Mouse (Mus musculus): Measurements from ENCODE around the gene Rasd1. TPM values are rescaled to one million over a fixed set of nuclear protein-coding genes. Genes with fewer than 3 reads are reported as not detected.

The Rasd1 gene
- total and polyA plus RNA-seq, 2 experiments from 2014 or later, result 1.00 to 3.3 TPM

- no peak for DNase-seq
- Histone ChIP-seq H3K9ac (no peak overlapping the region), H3K4me3 (ENCODE audit: low read depth, low read length) (no peak overlapping the region), H3K4me2 (ENCODE audit: low read depth) (no peak overlapping the region), H3K36me3 (ENCODE audit: insufficient read depth) (no peaks in the 10 kb centered on the region), H3K27ac (ENCODE audit: low read depth, low read length) (no peak overlapping the region), H3K27me3 (ENCODE audit: insufficient read depth, low read length) (peaks cover 18% of the 10 kb centered on the region), H3K4me1 (ENCODE audit: insufficient read depth) (peaks cover 18% of the 10 kb centered on the region), H3K9me3 (ENCODE audit: low read length) (no peaks in the 10 kb centered on the region)
- TF ChIP-seq CTCF (IDR thresholded peaks at IDR 0.05; ENCODE audit: low read depth), result no peak
- 89% methylated on average over 1 of the region's 1 CpGs for WGBS
- no peak for ATAC-seq
Measured at GRCm38 (mm10) chr11:59967765-59968164, 3.0 kb upstream of the Rasd1 start.

GRCm38 (mm10) chr11:59966102-59966483 lies 1.3 kb upstream of the Rasd1 start:
- Histone ChIP-seq H3K4me3 (ENCODE audit: low read depth, low read length) (no peak overlapping the region), H3K27ac (ENCODE audit: low read depth, low read length) (no peak overlapping the region), H3K9ac (no peak overlapping the region), H3K36me3 (ENCODE audit: insufficient read depth) (peaks cover 10% of the 10 kb centered on the region; the same call in 1 of the 2 replicates), H3K4me1 (ENCODE audit: insufficient read depth) (peaks cover 18% of the 10 kb centered on the region), H3K9me3 (ENCODE audit: low read length) (no peaks in the 10 kb centered on the region), H3K4me2 (ENCODE audit: low read depth) (no peak overlapping the region), H3K27me3 (ENCODE audit: insufficient read depth, low read length) (peaks cover 18% of the 10 kb centered on the region)
- DNase-seq (peak; percentile 3), ATAC-seq (no peak)
- TF ChIP-seq CTCF (IDR thresholded peaks at IDR 0.05; ENCODE audit: low read depth), result no peak
- WGBS, result 61% methylated on average over 4 of the region's 4 CpGs

GRCm38 (mm10) chr11:59965227-59966101 lies 720 bp upstream of the Rasd1 start:
- Histone ChIP-seq H3K4me3 (ENCODE audit: low read depth, low read length) (peak overlapping the region; percentile 42), H3K27me3 (ENCODE audit: insufficient read depth, low read length) (peaks cover 18% of the 10 kb centered on the region), H3K36me3 (ENCODE audit: insufficient read depth) (peaks cover 13% of the 10 kb centered on the region; the same call in 1 of the 2 replicates), H3K9ac (peak overlapping the region; percentile 40; the same call in 1 of the 2 replicates), H3K4me1 (ENCODE audit: insufficient read depth) (peaks cover 18% of the 10 kb centered on the region), H3K27ac (ENCODE audit: low read depth, low read length) (no peak overlapping the region), H3K4me2 (ENCODE audit: low read depth) (peak overlapping the region; percentile 92), H3K9me3 (ENCODE audit: low read length) (no peaks in the 10 kb centered on the region)
- peak; percentile 71 for ATAC-seq
- WGBS, result 37% methylated on average over 25 of the region's 25 CpGs
- TF ChIP-seq CTCF (IDR thresholded peaks at IDR 0.05; ENCODE audit: low read depth), result peak; percentile 90
- peak; percentile 75 for DNase-seq

GRCm38 (mm10) chr11:59964163-59964758 lies 483 bp downstream of the Rasd1 start:
- WGBS, result 4% methylated on average over 33 of the region's 33 CpGs
- no peaks in the 10 kb centered on the region for H3K9me3 ChIP-seq (ENCODE audit: low read length)
- H3K27me3 ChIP-seq (ENCODE audit: insufficient read depth, low read length), result peaks cover 18% of the 10 kb centered on the region
- ATAC-seq (no peak), DNase-seq (peak; percentile 40)
- H3K4me3 ChIP-seq (ENCODE audit: low read depth, low read length), result peak overlapping the region; percentile 42
- peaks cover 13% of the 10 kb centered on the region; the same call in 1 of the 2 replicates for H3K36me3 ChIP-seq (ENCODE audit: insufficient read depth)
- H3K4me1 ChIP-seq (ENCODE audit: insufficient read depth), result peaks cover 18% of the 10 kb centered on the region
- peak overlapping the region; percentile 40 for H3K9ac ChIP-seq
- H3K27ac ChIP-seq (ENCODE audit: low read depth, low read length), result no peak overlapping the region
- TF ChIP-seq CTCF (IDR thresholded peaks at IDR 0.05; ENCODE audit: low read depth), result no peak
- H3K4me2 ChIP-seq (ENCODE audit: low read depth), result peak overlapping the region; percentile 92

- Histone ChIP-seq H3K9me3 (ENCODE audit: low read length) (no peaks in the 10 kb centered on the region), H3K9ac (peak overlapping the region; percentile 40; the same call in 1 of the 2 replicates), H3K4me1 (ENCODE audit: insufficient read depth) (peaks cover 18% of the 10 kb centered on the region), H3K27me3 (ENCODE audit: insufficient read depth, low read length) (peaks cover 18% of the 10 kb centered on the region), H3K4me3 (ENCODE audit: low read depth, low read length) (peak overlapping the region; percentile 42), H3K27ac (ENCODE audit: low read depth, low read length) (no peak overlapping the region), H3K36me3 (ENCODE audit: insufficient read depth) (peaks cover 13% of the 10 kb centered on the region; the same call in 1 of the 2 replicates), H3K4me2 (ENCODE audit: low read depth) (peak overlapping the region; percentile 92)
- DNase-seq (no peak), ATAC-seq (peak; percentile 27; the same call in 1 of the 2 replicates)
- no peak for TF ChIP-seq CTCF (IDR thresholded peaks at IDR 0.05; ENCODE audit: low read depth)
- WGBS, result 7% methylated on average over 34 of the region's 34 CpGs
Measured at GRCm38 (mm10) chr11:59963364-59964162, 1.2 kb downstream of the Rasd1 start.

GRCm38 (mm10) chr11:59962590-59962989 lies 2.2 kb downstream of the Rasd1 start:
- Histone ChIP-seq H3K4me3 (ENCODE audit: low read depth, low read length) (no peak overlapping the region), H3K4me2 (ENCODE audit: low read depth) (no peak overlapping the region), H3K27me3 (ENCODE audit: insufficient read depth, low read length) (peaks cover 18% of the 10 kb centered on the region), H3K4me1 (ENCODE audit: insufficient read depth) (peaks cover 18% of the 10 kb centered on the region), H3K9ac (no peak overlapping the region), H3K27ac (ENCODE audit: low read depth, low read length) (no peak overlapping the region), H3K36me3 (ENCODE audit: insufficient read depth) (peaks cover 13% of the 10 kb centered on the region; the same call in 1 of the 2 replicates), H3K9me3 (ENCODE audit: low read length) (no peaks in the 10 kb centered on the region)
- no peak for ATAC-seq
- WGBS, result 71% methylated on average over 3 of the region's 3 CpGs
- TF ChIP-seq CTCF (IDR thresholded peaks at IDR 0.05; ENCODE audit: low read depth), result no peak
- DNase-seq, result no peak

All from forebrain, postnatal 0 days (tissue).